Mouse (Mus musculus): ENCODE data around the gene Zeb2.

GRCm38 (mm10) chr2:45105922-45106851, 11.0 kb downstream of the Zeb2 start:
- no peak for TF ChIP-seq CTCF (conservative IDR thresholded peaks at IDR 0.05; ENCODE audit: low read length)
- TF ChIP-seq NANOG (IDR thresholded peaks at IDR 0.05; ENCODE audit: borderline replicate concordance, low read length) = no peak

All from E14TG2a.4 (cell line).